Mouse (Mus musculus): Measurements from ENCODE around the gene Crocc. TPM values are rescaled to one million over a fixed set of nuclear protein-coding genes. Genes with fewer than 3 reads are reported as not detected.

The Crocc gene
- polyA plus RNA-seq, 1 experiment from 2014 or later: 8.0 TPM

- no peak overlapping the region for H3K4me2 ChIP-seq (replicated peaks)
- H3K4me3 ChIP-seq: no peak overlapping the region
- WGBS: 86% methylated on average over 20 of the region's 20 CpGs
- no peak overlapping the region for H3K27ac ChIP-seq
- H3K4me1 ChIP-seq: peaks cover 19% of the 10 kb centered on the region
- H3K9ac ChIP-seq: no peak overlapping the region
- peaks cover 61% of the 10 kb centered on the region for H3K36me3 ChIP-seq
- no peaks in the 10 kb centered on the region for H3K9me3 ChIP-seq
- no peaks in the 10 kb centered on the region for H3K27me3 ChIP-seq
- no peak for ATAC-seq (ENCODE audit: low FRiP score, low read depth)
Observed at GRCm38 (mm10) chr4:140992215-140992614, 68.1 kb downstream of the Crocc start.

- no peak overlapping the region for H3K27ac ChIP-seq
- WGBS: 90% methylated on average over 14 of the region's 14 CpGs
- H3K9me3 ChIP-seq: no peaks in the 10 kb centered on the region
- ATAC-seq (ENCODE audit: low FRiP score, low read depth): no peak
- no peak overlapping the region for H3K4me3 ChIP-seq
- peak overlapping the region; percentile 39; the same call in 1 of the 2 replicates for H3K9ac ChIP-seq
- H3K36me3 ChIP-seq: peaks cover 33% of the 10 kb centered on the region
- no peak overlapping the region for H3K4me2 ChIP-seq (replicated peaks)
- H3K4me1 ChIP-seq: peaks cover 25% of the 10 kb centered on the region
- no peaks in the 10 kb centered on the region for H3K27me3 ChIP-seq
Observed at GRCm38 (mm10) chr4:140989447-140989846, 70.9 kb downstream of the Crocc start.

DNA sequence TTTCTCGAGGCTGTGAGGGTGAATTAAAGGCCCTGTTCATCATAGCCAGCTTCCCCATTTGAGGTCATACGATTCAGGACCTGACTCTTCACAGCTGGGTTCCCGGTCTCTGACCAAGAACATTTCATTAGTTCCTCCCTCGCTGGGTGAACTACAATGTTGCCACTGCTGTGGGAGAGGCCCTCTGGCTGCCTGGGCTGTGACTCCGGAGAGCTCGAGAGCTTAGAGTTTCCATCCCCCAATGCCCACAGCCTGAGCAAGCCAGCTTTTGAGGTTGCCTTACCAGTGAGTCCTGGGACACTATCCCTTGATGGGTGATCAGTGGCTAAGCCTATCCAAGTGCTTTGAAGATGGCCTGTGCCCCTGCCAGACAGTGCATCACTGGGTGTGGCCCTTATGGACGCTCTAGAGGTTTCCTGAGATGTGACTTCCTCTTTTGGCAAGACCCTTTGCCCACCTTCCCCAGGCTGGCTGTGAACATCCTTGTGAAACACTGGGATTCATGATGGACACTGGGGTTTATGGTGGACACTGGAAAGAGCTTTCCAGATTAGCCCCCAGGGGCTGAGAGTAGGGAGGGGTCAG, 71.6 kb downstream of the Crocc start:
- no peak for ATAC-seq (ENCODE audit: low FRiP score, low read depth)
- Histone ChIP-seq H3K9me3 (no peaks in the 10 kb centered on the region), H3K4me3 (no peak overlapping the region), H3K4me2 (replicated peaks) (0 out of 2 replicates have a peak overlapping the region, but pooled peaks have one; percentile 89), H3K27me3 (no peaks in the 10 kb centered on the region), H3K27ac (no peak overlapping the region), H3K36me3 (peaks cover 27% of the 10 kb centered on the region), H3K9ac (0 out of 2 replicates have a peak overlapping the region, but pooled peaks have one; percentile 39), H3K4me1 (peaks cover 25% of the 10 kb centered on the region)
- WGBS: 60% methylated on average over 7 of the region's 7 CpGs

GRCm38 (mm10) chr4:140987476-140987875, 72.9 kb downstream of the Crocc start:
- no peak for ATAC-seq (ENCODE audit: low FRiP score, low read depth)
- H3K27me3 ChIP-seq: no peaks in the 10 kb centered on the region
- H3K4me3 ChIP-seq: peak overlapping the region; percentile 89
- H3K4me2 ChIP-seq (replicated peaks): peak overlapping the region; percentile 89
- H3K36me3 ChIP-seq: peaks cover 14% of the 10 kb centered on the region
- H3K4me1 ChIP-seq: peaks cover 36% of the 10 kb centered on the region
- no peaks in the 10 kb centered on the region for H3K9me3 ChIP-seq
- H3K27ac ChIP-seq: no peak overlapping the region
- WGBS: 30% methylated on average over 7 of the region's 7 CpGs
- peak overlapping the region; percentile 90 for H3K9ac ChIP-seq

DNA sequence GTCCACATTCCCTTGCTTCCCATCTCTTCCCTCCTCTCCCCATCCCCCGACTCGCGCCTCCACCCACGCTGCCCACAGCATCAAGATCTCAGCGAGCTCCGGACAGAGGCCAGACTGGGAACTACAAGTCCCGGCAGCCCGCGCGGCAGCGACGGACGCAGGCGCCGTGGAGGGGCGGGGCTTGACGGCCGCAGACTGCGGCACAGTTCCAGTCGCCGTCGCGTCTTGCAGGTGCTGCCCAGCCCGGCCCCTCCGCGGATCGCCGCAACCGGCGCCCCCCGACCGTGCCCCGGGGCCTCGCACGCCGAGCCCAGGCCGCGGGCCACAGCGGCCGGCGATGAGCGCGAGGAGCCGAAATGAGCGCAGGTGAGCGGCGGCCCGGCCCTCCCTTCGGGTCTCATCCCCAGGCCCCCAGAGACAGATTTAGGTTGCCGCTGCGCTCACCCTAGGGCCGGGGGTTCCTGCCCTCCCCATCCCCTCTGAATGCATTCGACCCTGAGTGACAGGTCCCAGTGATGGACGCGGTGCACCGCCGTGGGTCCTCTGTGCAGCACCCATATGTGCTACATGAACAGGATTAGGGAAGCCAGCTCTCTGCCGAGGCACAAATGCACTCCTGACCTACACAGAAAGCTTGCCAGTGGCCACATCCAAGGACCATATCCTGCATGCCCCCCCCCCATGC, 73.5 kb downstream of the Crocc start, which contains the start of gene Atp13a2:
Atp13a2 (plus strand) TSS at position 163 of the 685 bp plus-strand sequence.
- peak within 1 kb of the TSS; percentile 89 for H3K4me3 ChIP-seq
- H3K27ac ChIP-seq: no peak within 1 kb of the TSS
- peak within 1 kb of the TSS; percentile 89 for H3K4me2 ChIP-seq (replicated peaks)
- peak within 1 kb of the TSS; percentile 90 for H3K9ac ChIP-seq
- ATAC-seq (ENCODE audit: low FRiP score, low read depth): peak; percentile 91
- H3K36me3 ChIP-seq: peaks cover 8% of the 10 kb centered on the region; the same call in 1 of the 2 replicates
- no peaks in the 10 kb centered on the region; the same call in 1 of the 2 replicates for H3K9me3 ChIP-seq
- H3K4me1 ChIP-seq: peaks cover 36% of the 10 kb centered on the region
- under 1% methylated on average over 42 of the region's 58 CpGs for WGBS
- H3K27me3 ChIP-seq: no peaks in the 10 kb centered on the region

- H3K27ac ChIP-seq: no peak overlapping the region
- H3K4me1 ChIP-seq: peaks cover 36% of the 10 kb centered on the region
- peaks cover 6% of the 10 kb centered on the region for H3K9me3 ChIP-seq
- H3K27me3 ChIP-seq: no peaks in the 10 kb centered on the region
- no peak; the same call in 1 of the 2 replicates for ATAC-seq (ENCODE audit: low FRiP score, low read depth)
- WGBS: 26% methylated on average over 15 of the region's 15 CpGs
- H3K36me3 ChIP-seq: peaks cover 6% of the 10 kb centered on the region; the same call in 1 of the 2 replicates
- peak overlapping the region; percentile 89 for H3K4me2 ChIP-seq (replicated peaks)
- peak overlapping the region; percentile 89 for H3K4me3 ChIP-seq
- peak overlapping the region; percentile 90 for H3K9ac ChIP-seq
Observed at GRCm38 (mm10) chr4:140986024-140986710, 74.2 kb downstream of the Crocc start.

GRCm38 (mm10) chr4:140984544-140984943, 75.8 kb downstream of the Crocc start:
- peaks cover 36% of the 10 kb centered on the region for H3K4me1 ChIP-seq

DNA sequence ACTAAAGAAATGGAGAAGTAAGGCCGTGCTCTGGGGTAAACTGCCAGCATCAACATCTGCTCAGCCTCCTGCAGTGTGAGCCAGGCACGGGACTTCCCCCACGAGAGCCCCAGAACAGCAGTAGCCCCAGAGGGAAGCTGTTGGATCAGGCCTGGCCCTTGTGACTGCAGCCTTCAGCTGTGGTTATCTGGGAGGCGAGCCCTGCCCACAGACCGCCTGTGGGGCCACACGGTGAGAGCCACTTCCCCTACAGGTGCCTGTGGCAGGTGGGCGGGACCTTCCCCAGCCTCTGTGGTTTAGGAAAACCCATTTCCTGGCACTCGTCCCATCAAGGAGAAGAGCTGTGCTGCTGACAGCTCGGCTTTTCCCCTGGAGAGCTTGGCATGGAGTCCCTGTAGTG, 76.9 kb downstream of the Crocc start:
- Histone ChIP-seq H3K4me2 (replicated peaks) (no peak overlapping the region), H3K4me3 (no peak overlapping the region), H3K36me3 (peaks cover 24% of the 10 kb centered on the region), H3K4me1 (peaks cover 30% of the 10 kb centered on the region), H3K9ac (peak overlapping the region; percentile 45), H3K27me3 (no peaks in the 10 kb centered on the region), H3K27ac (peak overlapping the region; percentile 24; the same call in 1 of the 2 replicates), H3K9me3 (peaks cover 11% of the 10 kb centered on the region)
- 10% methylated on average over 9 of the region's 9 CpGs for WGBS
- ATAC-seq (ENCODE audit: low FRiP score, low read depth): no peak

More at GRCm38 (mm10) chr4:140984544-140984943, 75.8 kb downstream of the Crocc start:
- H3K27me3 ChIP-seq: no peaks in the 10 kb centered on the region
- no peak overlapping the region for H3K27ac ChIP-seq
- no peak overlapping the region for H3K9ac ChIP-seq
- H3K4me2 ChIP-seq (replicated peaks): no peak overlapping the region
- no peak for ATAC-seq (ENCODE audit: low FRiP score, low read depth)
- H3K36me3 ChIP-seq: peaks cover 15% of the 10 kb centered on the region
- WGBS: 83% methylated on average over 6 of the region's 6 CpGs
- peaks cover 11% of the 10 kb centered on the region for H3K9me3 ChIP-seq
- no peak overlapping the region for H3K4me3 ChIP-seq

DNA sequence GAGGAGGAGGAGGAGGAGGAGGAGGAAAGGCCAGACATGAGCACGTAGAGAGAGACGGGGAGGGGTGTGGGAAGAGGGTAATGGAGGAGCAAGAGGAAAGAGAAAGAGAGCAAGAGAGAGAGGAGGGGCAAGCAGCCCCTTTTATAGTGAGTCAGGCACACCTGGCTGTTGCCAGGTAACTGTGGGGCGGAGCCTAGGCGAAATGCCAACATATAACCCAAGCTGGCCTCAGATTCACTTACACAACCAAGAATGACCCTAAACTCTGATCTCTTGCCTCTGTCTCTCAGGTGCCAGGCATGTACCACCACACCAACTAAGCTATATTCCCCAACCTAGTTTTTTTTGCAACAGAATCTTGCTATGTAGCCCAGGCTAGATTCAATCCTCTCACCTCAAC, 77.5 kb downstream of the Crocc start:
- H3K4me3 ChIP-seq: no peak overlapping the region
- peak overlapping the region; percentile 24; the same call in 1 of the 2 replicates for H3K27ac ChIP-seq
- peaks cover 24% of the 10 kb centered on the region for H3K4me1 ChIP-seq
- peaks cover 11% of the 10 kb centered on the region for H3K9me3 ChIP-seq
- no peak overlapping the region for H3K4me2 ChIP-seq (replicated peaks)
- no peaks in the 10 kb centered on the region for H3K27me3 ChIP-seq
- no peak for ATAC-seq (ENCODE audit: low FRiP score, low read depth)
- H3K36me3 ChIP-seq: peaks cover 31% of the 10 kb centered on the region
- 55% methylated on average over 4 of the region's 4 CpGs for WGBS
- H3K9ac ChIP-seq: peak overlapping the region; percentile 45; the same call in 1 of the 2 replicates

GRCm38 (mm10) chr4:140981605-140982004, 78.7 kb downstream of the Crocc start:
- H3K9ac ChIP-seq: no peak overlapping the region
- no peaks in the 10 kb centered on the region for H3K27me3 ChIP-seq
- WGBS: 85% methylated on average over 2 of the region's 2 CpGs
- peaks cover 16% of the 10 kb centered on the region for H3K4me1 ChIP-seq
- peaks cover 11% of the 10 kb centered on the region for H3K9me3 ChIP-seq
- H3K4me3 ChIP-seq: no peak overlapping the region
- no peak overlapping the region for H3K4me2 ChIP-seq (replicated peaks)
- ATAC-seq (ENCODE audit: low FRiP score, low read depth): no peak
- peaks cover 43% of the 10 kb centered on the region for H3K36me3 ChIP-seq
- no peak overlapping the region for H3K27ac ChIP-seq

GRCm38 (mm10) chr4:140977886-140978692, 82.3 kb downstream of the Crocc start:
- no peak for ATAC-seq (ENCODE audit: low FRiP score, low read depth)

More at GRCm38 (mm10) chr4:140977886-140978692, 82.3 kb downstream of the Crocc start:
- H3K4me3 ChIP-seq: no peak overlapping the region
- WGBS: 91% methylated on average over 14 of the region's 14 CpGs
- no peak overlapping the region for H3K27ac ChIP-seq
- no peak overlapping the region for H3K9ac ChIP-seq
- no peak overlapping the region for H3K4me2 ChIP-seq (replicated peaks)
- H3K27me3 ChIP-seq: no peaks in the 10 kb centered on the region
- H3K9me3 ChIP-seq: peaks cover 11% of the 10 kb centered on the region
- H3K4me1 ChIP-seq: peaks cover 4% of the 10 kb centered on the region
- H3K36me3 ChIP-seq: peaks cover 78% of the 10 kb centered on the region

Data from limb, embryonic 13.5 days (tissue).